Mouse (Mus musculus) MEL-GATA-1-ER (cell line): Measurements from ENCODE around the gene Unc45b.
A peak's percentile ranks its signal among the peaks of the same experiment; 100 is the strongest.
"Not testable (repeated sequence)": the region's sequence is repeated elsewhere in the genome, so short reads cannot be mapped to it uniquely, and the experiment has no call there.

Experiments
- DNase-seq: peaks from one replicate; pipeline ENCODE4 v3.0.0-alpha.2; 2012; ENCODE audit warnings: low read depth; ENCODE audit errors: extremely low read depth

The Unc45b gene

GRCm38 (mm10) chr11:82945636-82946035, 35.3 kb downstream of the Unc45b start:
- no peak for DNase-seq

- no peak for DNase-seq
These were observed 37.1 kb downstream of the Unc45b start for GRCm38 (mm10) chr11:82947457-82947856.

GRCm38 (mm10) chr11:82949036-82949435, 38.7 kb downstream of the Unc45b start:
- DNase-seq, result no peak

GRCm38 (mm10) chr11:82950736-82951481, 40.6 kb downstream of the Unc45b start, which contains the start of gene Slfn5:
Gene Slfn5, plus strand, starts transcription at chr11:82951349.
- DNase-seq, result no peak

- peak; percentile 57 for DNase-seq
These were observed 41.7 kb downstream of the Unc45b start for GRCm38 (mm10) chr11:82951865-82952611.

GRCm38 (mm10) chr11:82952612-82953542, 42.5 kb downstream of the Unc45b start:
- DNase-seq, result peak; percentile 89

GRCm38 (mm10) chr11:82954631-82955030, 44.3 kb downstream of the Unc45b start:
- DNase-seq, result no peak

GRCm38 (mm10) chr11:82956925-82957324, 46.6 kb downstream of the Unc45b start:
- no peak for DNase-seq

GRCm38 (mm10) chr11:82959613-82960012, 49.3 kb downstream of the Unc45b start:
- peak; percentile 24 for DNase-seq

GRCm38 (mm10) chr11:82961743-82962142, 51.4 kb downstream of the Unc45b start:
- DNase-seq, result no peak

GRCm38 (mm10) chr11:82962215-82962614, 51.9 kb downstream of the Unc45b start:
- no peak for DNase-seq

GRCm38 (mm10) chr11:82970712-82971589, 60.6 kb downstream of the Unc45b start:
- no peak for DNase-seq

GRCm38 (mm10) chr11:82971590-82971974, 61.2 kb downstream of the Unc45b start:
- DNase-seq, result no peak

GRCm38 (mm10) chr11:82973916-82974315, 63.6 kb downstream of the Unc45b start:
- DNase-seq, result no peak

- DNase-seq, result not testable (repeated sequence)
These were observed 72.1 kb downstream of the Unc45b start for GRCm38 (mm10) chr11:82982409-82982808.

GRCm38 (mm10) chr11:82983193-82983592, 72.8 kb downstream of the Unc45b start:
- no peak for DNase-seq

- no peak for DNase-seq
These were observed 77.3 kb downstream of the Unc45b start for GRCm38 (mm10) chr11:82987621-82988020.

GRCm38 (mm10) chr11:82989357-82989756, 79.0 kb downstream of the Unc45b start:
- no peak for DNase-seq

GRCm38 (mm10) chr11:82990612-82991385, 80.4 kb downstream of the Unc45b start:
- not testable (repeated sequence) for DNase-seq
